Mouse (Mus musculus): ENCODE measurements around the gene Scnm1.

GRCm38 (mm10) chr3:95112760-95113159 is 21.1 kb downstream of the Scnm1 start:
- TF ChIP-seq CTCF (IDR thresholded peaks at IDR 0.05; ENCODE audit: insufficient read depth, low read length): no peak
- TF ChIP-seq POLR2A (IDR thresholded peaks at IDR 0.05; ENCODE audit: borderline replicate concordance, extremely low read depth, low read depth, low read length): no peak
